8 mouse cellular contexts compared by ENCODE assay signal in the genomic region with DNA sequence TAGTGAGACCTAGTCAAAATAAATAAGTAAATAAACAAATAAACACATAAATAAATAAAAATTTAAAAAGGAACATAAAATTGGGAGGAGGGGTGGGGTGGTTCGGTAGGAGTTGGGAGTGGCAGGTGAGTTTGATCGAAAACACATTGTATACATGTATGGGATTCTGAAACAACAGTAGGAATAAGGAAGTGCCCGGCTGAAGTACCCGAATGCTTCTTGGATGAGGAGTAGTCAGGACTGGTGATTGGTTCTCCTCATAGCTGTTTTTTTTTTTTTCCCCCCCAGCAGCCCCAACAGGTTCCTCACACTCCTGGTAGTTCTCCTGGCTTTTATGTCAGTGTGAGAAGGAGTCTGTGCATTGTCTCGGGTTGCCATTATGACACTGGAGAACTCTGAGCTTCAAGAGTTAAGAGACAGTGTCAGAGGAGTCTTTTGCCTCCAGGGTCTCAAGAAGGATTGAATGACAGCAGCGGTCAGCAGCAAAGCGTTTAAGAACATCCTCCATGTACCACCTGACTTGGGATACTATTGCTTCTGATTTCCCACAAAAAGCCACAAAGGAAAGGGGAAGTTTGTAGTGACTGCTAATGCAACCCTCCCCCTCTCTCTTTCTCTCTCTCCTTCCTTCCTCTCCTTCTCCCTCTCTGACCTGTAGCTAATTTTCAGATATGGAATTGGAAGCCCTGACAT. TPM values are rescaled to one million over a fixed set of nuclear protein-coding genes. Genes with fewer than 3 reads are reported as not detected.
DNase-seq lines count a peak whose midpoint lies in the region; ATAC-seq and TF ChIP-seq lines count a peak whose summit lies in the region.
"Had no signal": no experiment of that assay in that cellular context is flagged by ENCODE, and none has a peak within 500 bp of the region (broad histone marks: within the 10 kb centered on the region; RNA-seq: fewer than 3 reads in every experiment).

No protein-coding gene starts in this region.

- H3K4me3 ChIP-seq in CH12.LX (replicated peaks in 1 of 3; ENCODE audit: low read depth in 2 of 3, low read length in 2 of 3, poor library complexity in 1 of 3) = no peak overlapping the region
- H3K4me3 ChIP-seq in ES-Bruce4 (ENCODE audit: low read depth, low read length) = peak overlapping the region; percentile 55
- H3K4me3 ChIP-seq in hindbrain, embryonic 11.5 days (ENCODE audit: low read depth, low read length) = peak overlapping the region; percentile 63; the same call in 1 of the 2 replicates
- peak overlapping the region; percentile 36 for H3K4me3 ChIP-seq in macrophage (ENCODE audit: inconsistent target)

- H3K27ac ChIP-seq in CH12.LX (ENCODE audit: insufficient read depth, low read depth) (no peak overlapping the region), ES-Bruce4 (ENCODE audit: insufficient read depth, low read length) (no peak overlapping the region), macrophage (no peak overlapping the region)
- no peak overlapping the region for H3K27ac ChIP-seq in hindbrain, embryonic 11.5 days (ENCODE audit: low read depth, low read length)

- no peak overlapping the region for H3K9ac ChIP-seq in CH12.LX (ENCODE audit: insufficient read depth, low read depth)
- no peak overlapping the region for H3K9ac ChIP-seq in ES-Bruce4 (ENCODE audit: low read depth, poor library complexity, severe bottlenecking)
- H3K9ac ChIP-seq in hindbrain, embryonic 11.5 days (ENCODE audit: low read depth, low read length) = no peak overlapping the region

- DNase-seq in CH12.LX (ENCODE audit: extremely low read depth) = no peak
- no peak for DNase-seq in hindbrain, embryonic 11.5 days (ENCODE audit: low spot score)
- no peak for DNase-seq in testis, postnatal 14 days (ENCODE audit: low spot score)
- no peak for DNase-seq in left cerebral cortex, adult 8-10 months (ENCODE audit: low spot score in 2 of 2)
- no peak for DNase-seq in T-cell, adult 2 months (ENCODE audit: low spot score)
- DNase-seq: adrenal gland, adult 2 months had no signal

- H3K4me2 ChIP-seq in CH12.LX (ENCODE audit: insufficient read depth, low read depth, poor library complexity, severe bottlenecking) = peak overlapping the region; percentile 85
- no peak overlapping the region for H3K4me2 ChIP-seq in hindbrain, embryonic 11.5 days (replicated peaks; ENCODE audit: low read depth, low read length)

- peaks cover 2% of the 10 kb centered on the region for H3K9me3 ChIP-seq in CH12.LX (replicated peaks; ENCODE audit: low read length)
- no peaks in the 10 kb centered on the region; the same call in 1 of the 2 replicates for H3K9me3 ChIP-seq in ES-Bruce4 (replicated peaks; ENCODE audit: control insufficient read depth, insufficient read depth, low read length, poor library complexity, severe bottlenecking)
- no peaks in the 10 kb centered on the region for H3K9me3 ChIP-seq in hindbrain, embryonic 11.5 days (ENCODE audit: control insufficient read depth, low read length)

- H3K27me3 ChIP-seq in CH12.LX (replicated peaks) (no peaks in the 10 kb centered on the region), ES-Bruce4 (ENCODE audit: control insufficient read depth, insufficient read depth, low read length, poor library complexity, severe bottlenecking) (no peaks in the 10 kb centered on the region)
- no peaks in the 10 kb centered on the region for H3K27me3 ChIP-seq in hindbrain, embryonic 11.5 days (ENCODE audit: control insufficient read depth, insufficient read depth, low read length)

- TF ChIP-seq POLR2A in CH12.LX (IDR thresholded peaks at IDR 0.05; ENCODE audit: low read depth, low read length) = no peak
- TF ChIP-seq POLR2A in ES-Bruce4 (IDR thresholded peaks at IDR 0.05; ENCODE audit: insufficient read depth, low read length) = no peak

- TF ChIP-seq EP300 in CH12.LX (IDR thresholded peaks at IDR 0.05; ENCODE audit: low read length) (no peak), ES-Bruce4 (IDR thresholded peaks at IDR 0.05; ENCODE audit: insufficient read depth, low read depth, low read length) (no peak)

- in situ Hi-C loops in CH12.LX (cut with MboI; ENCODE audit: low pct_ligation_motif_present, low pct_unique_long_range_greater_than_20kb, low sequenced_read_pairs) = loop anchor here (25.0 kb wide), 1 partner anchor 581 kb away; the partner anchor contains the start of gene Pgm5

- ATAC-seq in hindbrain, embryonic 11.5 days (ENCODE audit: low FRiP score) = no peak

- WGBS in hindbrain, embryonic 11.5 days = 62% methylated on average over 7 of the region's 7 CpGs
- WGBS in macrophage (ENCODE audit: missing documents) = 2% methylated on average over 5 of the region's 7 CpGs

- TF ChIP-seq CTCF in CH12.LX (conservative IDR thresholded peaks at IDR 0.05 in 1 of 2, IDR thresholded peaks at IDR 0.05 in 1 of 2; ENCODE audit: low read depth in 2 of 2, low read length in 2 of 2) = no peak
- TF ChIP-seq CTCF in ES-Bruce4 (IDR thresholded peaks at IDR 0.05; ENCODE audit: low read depth, low read length) = no peak

- no peak for TF ChIP-seq RAD21 in CH12.LX (IDR thresholded peaks at IDR 0.05; ENCODE audit: low read depth, low read length)

- H3K79me2 ChIP-seq in CH12.LX (replicated peaks; ENCODE audit: control insufficient read depth, extremely low read depth, insufficient read depth, poor library complexity, severe bottlenecking) (no peaks in the 10 kb centered on the region), macrophage (ENCODE audit: inconsistent target) (no peaks in the 10 kb centered on the region)

- H3K36me3 ChIP-seq in CH12.LX (replicated peaks in 1 of 2; ENCODE audit: control insufficient read depth in 1 of 2, insufficient read depth in 1 of 2, low read length in 1 of 2) (peaks cover 2 to 18% of the 10 kb centered on the region in 2 experiments), ES-Bruce4 (ENCODE audit: control insufficient read depth, insufficient read depth, low read length, poor library complexity, severe bottlenecking) (no peaks in the 10 kb centered on the region), macrophage (ENCODE audit: inconsistent target) (no peaks in the 10 kb centered on the region)
- no peaks in the 10 kb centered on the region for H3K36me3 ChIP-seq in hindbrain, embryonic 11.5 days (ENCODE audit: control insufficient read depth, insufficient read depth, low read length)

- dilution Hi-C loops in CH12.LX (cut with MboI; ENCODE audit: extremely low pct_ligation_motif_present, extremely low pct_unique_long_range_greater_than_20kb, low sequenced_read_pairs) = no loop called here

- peaks cover 8 to 45% of the 10 kb centered on the region in 2 experiments for H3K4me1 ChIP-seq in CH12.LX (ENCODE audit: control insufficient read depth in 1 of 2, insufficient read depth in 2 of 2)
- H3K4me1 ChIP-seq in ES-Bruce4 (ENCODE audit: control insufficient read depth, insufficient read depth, low read length) = peaks cover 2% of the 10 kb centered on the region
- 0 out of 2 replicates have a peak, but pooled peaks cover 2% of the 10 kb centered on the region for H3K4me1 ChIP-seq in hindbrain, embryonic 11.5 days (replicated peaks; ENCODE audit: control insufficient read depth, insufficient read depth, low read length)

TF ChIP-seq in CH12.LX, 34 proteins besides CTCF, POLR2A, EP300 and RAD21:
- TF ChIP-seq ELF1 (IDR thresholded peaks at IDR 0.05; ENCODE audit: low read depth, low read length) (peak; percentile 22; the same call in 1 of the 2 replicates), ZC3H11A (IDR thresholded peaks at IDR 0.05; ENCODE audit: low read depth, low read length) (no peak), KAT2A (IDR thresholded peaks at IDR 0.05; ENCODE audit: insufficient replicate concordance, low read length) (no peak), CHD1 (IDR thresholded peaks at IDR 0.05; ENCODE audit: low read depth, low read length) (no peak)

RNA-seq across cellular contexts. Expression of gene Fxn, which starts 1.0 kb away (rescaled TPM):
- 25.8 and 25.9 TPM in 2 replicates for total RNA-seq in CH12.LX (2012; rRNA removed)
- 26.4 and 31.1 TPM in 2 replicates for total RNA-seq in CH12.LX (2014; rRNA removed)
- polyA plus RNA-seq in CH12.LX (2012; ENCODE audit: insufficient read length, low read depth) = 34.6 and 39.2 TPM in 2 replicates
- polyA plus RNA-seq in ES-Bruce4 (2011; ENCODE audit: insufficient read depth, insufficient read length, low read depth, missing spikeins) = 9.0 and 11.2 TPM in 2 replicates
- 49.0 and 49.3 TPM in 2 replicates for polyA plus RNA-seq in hindbrain, embryonic 11.5 days (2014; fragmentation: Nextera tagmentation; extraction: Ambion mirVana)
- total RNA-seq in macrophage (2018; cell fraction: chromatin; rRNA removed) = 1 to 10 TPM in 21 of 26 experiments, under 1 TPM in 1, not detected in 4; 0.84 to 4.8 (median 1.5) TPM
- total RNA-seq in macrophage (2018; cell fraction: cytosol; rRNA removed) = 1 to 10 TPM; 1.8 to 3.9 (median 2.4) TPM
- 1 to 10 TPM in 17 of 26 experiments, under 1 TPM in 8, not detected in 1; 0.48 to 5.2 (median 1.2) TPM for total RNA-seq in macrophage (2018; cell fraction: nucleus; rRNA removed)
- 1.6 to 5.8 TPM (median 2.8 TPM) in 3 replicates for polyA plus RNA-seq in macrophage (2018)
- 1 to 10 TPM; 6.2 to 9.0 (median 7.8) TPM for total RNA-seq in left cerebral cortex, adult 8-10 months (2022)

RNA-seq across cellular contexts. Expression of gene Tjp2, which starts 56.6 kb away (rescaled TPM):
- total RNA-seq in CH12.LX (2012; rRNA removed) = 13.7 and 14.4 TPM in 2 replicates
- 8.8 and 9.0 TPM in 2 replicates for total RNA-seq in CH12.LX (2014; rRNA removed)
- 17.4 and 17.8 TPM in 2 replicates for polyA plus RNA-seq in CH12.LX (2012; ENCODE audit: insufficient read length, low read depth)
- 114 and 115 TPM in 2 replicates for polyA plus RNA-seq in ES-Bruce4 (2011; ENCODE audit: insufficient read depth, insufficient read length, low read depth, missing spikeins)
- 18.1 and 19.1 TPM in 2 replicates for polyA plus RNA-seq in hindbrain, embryonic 11.5 days (2014; fragmentation: Nextera tagmentation; extraction: Ambion mirVana)
- total RNA-seq in macrophage (2018; cell fraction: chromatin; rRNA removed) = 10 to 100 TPM in 14 of 26 experiments, 1 to 10 TPM in 12; 5.4 to 49.5 (median 11.0) TPM
- 10 to 100 TPM in 2 of 26 experiments, 1 to 10 TPM in 24; 3.2 to 14.6 (median 7.3) TPM for total RNA-seq in macrophage (2018; cell fraction: cytosol; rRNA removed)
- total RNA-seq in macrophage (2018; cell fraction: nucleus; rRNA removed) = 10 to 100 TPM in 9 of 26 experiments, 1 to 10 TPM in 17; 4.1 to 19.6 (median 8.6) TPM
- 4.8 to 9.8 TPM (median 7.2 TPM) in 3 replicates for polyA plus RNA-seq in macrophage (2018)
- 10 to 100 TPM; 22.2 to 25.1 (median 23.3) TPM for total RNA-seq in left cerebral cortex, adult 8-10 months (2022)

Comparison
In these comparisons a context has a peak if more than half of its experiments do, and no peak if none do; other contexts are left out.
1. H3K4me3 ChIP-seq: peak in ES-Bruce4 (single experiment), hindbrain, embryonic 11.5 days (single experiment) and macrophage (single experiment); none in CH12.LX (0 of 3).